Mouse (Mus musculus) C2C12 (cell line): ENCODE measurements around the gene Ep400.

ENCODE experiments used
- CEBPB ChIP-seq: IDR thresholded peaks from one replicate; pipeline ENCODE4 v1.6.1; 2011; ENCODE audit warnings: low read depth, mild to moderate bottlenecking, control low read depth, moderate library complexity
- CTCF ChIP-seq: IDR thresholded peaks from one replicate; pipeline ENCODE4 v1.5.1; 2011; ENCODE audit not compliant: control insufficient read depth, insufficient read depth, insufficient read length
- FOSL1 ChIP-seq: IDR thresholded peaks from one replicate; pipeline ENCODE4 v1.8.0; 2011; ENCODE audit warnings: mild to moderate bottlenecking, low read length; ENCODE audit not compliant: poor library complexity, insufficient read depth, severe bottlenecking
- MAX ChIP-seq: IDR thresholded peaks from one replicate; pipeline ENCODE4 v1.6.1; 2011; ENCODE audit warnings: mild to moderate bottlenecking, control low read depth
- MYOD1 ChIP-seq: IDR thresholded peaks from one replicate; pipeline ENCODE4 v1.6.1; 2011; ENCODE audit warnings: low read depth; ENCODE audit not compliant: control insufficient read depth, insufficient read length
- MYOG ChIP-seq: IDR thresholded peaks from one replicate; pipeline ENCODE4 v1.6.1; 2011; ENCODE audit not compliant: control insufficient read depth, insufficient read length; ENCODE audit errors: extremely low read depth
- USF1 ChIP-seq: IDR thresholded peaks from one replicate; pipeline ENCODE4 v1.6.1; 2011; ENCODE audit warnings: low read depth, mild to moderate bottlenecking, control low read depth, moderate library complexity

DNA sequence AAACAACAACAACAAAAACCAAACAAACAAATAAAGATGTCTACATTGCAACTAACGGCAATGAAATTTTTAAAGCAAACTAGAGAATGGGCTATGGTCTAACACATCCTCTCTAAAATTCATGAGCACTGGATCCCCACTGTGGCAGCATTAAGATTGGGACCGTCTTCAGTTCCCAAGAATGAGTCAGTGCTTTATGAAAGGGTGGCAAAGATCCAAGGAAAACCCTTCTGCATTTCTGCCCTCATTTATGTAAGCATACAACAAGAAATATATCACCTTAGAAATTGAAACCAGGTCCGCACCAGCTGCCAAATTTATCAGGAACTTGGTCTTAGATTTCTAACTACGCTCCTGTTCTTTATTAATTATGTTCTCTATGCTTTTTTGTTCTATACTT is 61.3 kb downstream of the Ep400 start:
- no peak for TF ChIP-seq USF1
- no peak for TF ChIP-seq MYOG
- TF ChIP-seq CTCF: no peak
- no peak for TF ChIP-seq CEBPB
- TF ChIP-seq MAX: no peak
- TF ChIP-seq MYOD1: no peak
- no peak for TF ChIP-seq FOSL1
